Mouse (Mus musculus): ENCODE results near the gene Map4k1. TPM values are rescaled to one million over a fixed set of nuclear protein-coding genes. Genes with fewer than 3 reads are reported as not detected.

The Map4k1 gene
- total and polyA plus RNA-seq, 3 experiments, result 0.91 to 3.4 (median 1.1) TPM

DNA sequence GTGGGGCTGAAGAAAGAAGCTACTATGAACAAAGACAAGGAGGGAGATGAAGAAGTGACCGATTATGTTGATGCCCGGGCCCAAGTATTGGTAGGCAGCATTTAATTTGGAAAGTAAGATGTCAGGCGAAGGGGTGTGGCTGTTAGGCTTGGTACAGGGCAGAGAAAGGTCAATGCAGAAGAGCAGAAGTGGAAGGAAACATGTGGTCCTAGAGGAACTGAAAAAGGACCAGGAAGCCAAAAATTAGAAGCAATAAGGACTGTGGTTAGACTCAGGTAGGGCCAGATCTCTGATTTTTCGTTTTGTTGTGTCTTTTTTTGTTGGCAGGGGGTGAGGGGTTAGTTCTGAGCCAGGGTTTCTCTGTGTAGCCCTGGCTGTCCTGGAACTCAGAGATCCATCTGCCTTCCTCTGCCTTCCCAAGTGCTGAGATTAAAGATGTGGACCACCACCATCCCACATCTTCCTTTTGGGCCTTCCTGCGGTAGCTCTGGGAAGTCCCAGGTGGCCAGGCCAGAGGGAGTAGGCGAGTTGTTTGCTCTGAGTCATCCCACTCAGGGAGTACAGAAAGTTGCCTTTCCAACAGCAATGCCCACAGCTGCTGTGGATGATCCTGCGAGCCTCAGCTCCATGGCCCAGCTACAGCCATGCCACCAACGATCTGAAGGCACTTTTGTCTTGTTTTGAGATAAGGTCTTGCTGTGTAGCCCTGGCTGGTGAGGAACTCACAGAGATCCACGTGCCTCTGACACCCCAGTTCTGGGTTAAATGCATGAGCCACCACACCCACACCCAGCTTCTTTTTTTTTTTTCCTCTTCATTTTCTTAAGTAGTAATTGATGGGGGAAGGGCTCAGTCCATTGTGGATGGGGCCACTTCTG lies 25.6 kb downstream of the Map4k1 start:
- intact Hi-C loops (cut with DNase I), result no loop called here
- no peak overlapping the region for H3K27ac ChIP-seq
- H3K4me1 ChIP-seq (ENCODE audit: control insufficient read depth, insufficient read depth, low read length), result no peaks in the 10 kb centered on the region
- no peaks in the 10 kb centered on the region for H3K27me3 ChIP-seq (ENCODE audit: control insufficient read depth, insufficient read depth, low read length)
- TF ChIP-seq POLR2A (IDR thresholded peaks at IDR 0.05; ENCODE audit: insufficient read depth, low read depth, low read length) (no peak), CTCF (IDR thresholded peaks at IDR 0.05) (no peak), EP300 (IDR thresholded peaks at IDR 0.05; ENCODE audit: insufficient read depth, low read depth, low read length) (no peak)
- 61% methylated on average over 9 of the region's 9 CpGs for WGBS
- no peak overlapping the region for H3K4me3 ChIP-seq
- H3K79me2 ChIP-seq (replicated peaks; ENCODE audit: control insufficient read depth, insufficient read depth, low read length), result no peaks in the 10 kb centered on the region
- DNase-seq, result no peak
- H3K36me3 ChIP-seq (ENCODE audit: control insufficient read depth, insufficient read depth, low read length), result no peaks in the 10 kb centered on the region
- no peak overlapping the region for H3K9ac ChIP-seq (ENCODE audit: low read depth, low read length)

GRCm38 (mm10) chr7:29008171-29008570 lies 26.3 kb downstream of the Map4k1 start:
- 94% methylated on average over 10 of the region's 10 CpGs for WGBS
- TF ChIP-seq POLR2A (IDR thresholded peaks at IDR 0.05; ENCODE audit: insufficient read depth, low read depth, low read length) (no peak), EP300 (IDR thresholded peaks at IDR 0.05; ENCODE audit: insufficient read depth, low read depth, low read length) (no peak), CTCF (IDR thresholded peaks at IDR 0.05) (no peak)
- no peaks in the 10 kb centered on the region for H3K4me1 ChIP-seq (ENCODE audit: control insufficient read depth, insufficient read depth, low read length)
- no peak overlapping the region for H3K4me3 ChIP-seq
- no peaks in the 10 kb centered on the region for H3K27me3 ChIP-seq (ENCODE audit: control insufficient read depth, insufficient read depth, low read length)
- H3K27ac ChIP-seq, result no peak overlapping the region
- intact Hi-C loops (cut with DNase I), result no loop called here
- DNase-seq, result no peak
- no peaks in the 10 kb centered on the region for H3K79me2 ChIP-seq (replicated peaks; ENCODE audit: control insufficient read depth, insufficient read depth, low read length)
- no peak overlapping the region for H3K9ac ChIP-seq (ENCODE audit: low read depth, low read length)
- H3K36me3 ChIP-seq (ENCODE audit: control insufficient read depth, insufficient read depth, low read length), result no peaks in the 10 kb centered on the region

DNA sequence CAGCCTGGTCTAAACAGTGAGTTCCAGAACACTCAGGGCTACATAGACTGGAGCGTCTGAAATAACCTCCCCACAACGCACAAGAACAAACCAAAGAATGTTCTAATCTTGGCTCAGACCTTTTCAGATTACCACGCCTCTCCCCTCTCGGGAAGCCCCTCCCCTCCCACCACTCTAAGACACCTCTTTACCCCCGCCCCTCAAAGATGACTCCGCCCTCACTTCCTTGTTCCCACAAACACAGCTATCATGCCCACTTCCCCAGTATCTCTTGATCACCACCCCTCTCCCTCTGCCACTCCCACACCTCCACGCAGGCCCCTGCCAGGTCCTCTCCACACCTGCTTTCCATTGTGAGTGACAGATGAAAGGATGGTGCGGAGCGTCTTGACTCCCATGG lies 26.9 kb downstream of the Map4k1 start:
- H3K4me1 ChIP-seq (ENCODE audit: control insufficient read depth, insufficient read depth, low read length), result no peaks in the 10 kb centered on the region
- intact Hi-C loops (cut with DNase I), result no loop called here
- no peak for DNase-seq
- no peaks in the 10 kb centered on the region for H3K27me3 ChIP-seq (ENCODE audit: control insufficient read depth, insufficient read depth, low read length)
- WGBS, result 59% methylated on average over 9 of the region's 9 CpGs
- H3K79me2 ChIP-seq (replicated peaks; ENCODE audit: control insufficient read depth, insufficient read depth, low read length), result no peaks in the 10 kb centered on the region
- no peak overlapping the region for H3K27ac ChIP-seq
- H3K9ac ChIP-seq (ENCODE audit: low read depth, low read length), result no peak overlapping the region
- TF ChIP-seq EP300 (IDR thresholded peaks at IDR 0.05; ENCODE audit: insufficient read depth, low read depth, low read length), result no peak
- no peak for TF ChIP-seq CTCF (IDR thresholded peaks at IDR 0.05)
- no peaks in the 10 kb centered on the region for H3K36me3 ChIP-seq (ENCODE audit: control insufficient read depth, insufficient read depth, low read length)
- no peak overlapping the region for H3K4me3 ChIP-seq

DNA sequence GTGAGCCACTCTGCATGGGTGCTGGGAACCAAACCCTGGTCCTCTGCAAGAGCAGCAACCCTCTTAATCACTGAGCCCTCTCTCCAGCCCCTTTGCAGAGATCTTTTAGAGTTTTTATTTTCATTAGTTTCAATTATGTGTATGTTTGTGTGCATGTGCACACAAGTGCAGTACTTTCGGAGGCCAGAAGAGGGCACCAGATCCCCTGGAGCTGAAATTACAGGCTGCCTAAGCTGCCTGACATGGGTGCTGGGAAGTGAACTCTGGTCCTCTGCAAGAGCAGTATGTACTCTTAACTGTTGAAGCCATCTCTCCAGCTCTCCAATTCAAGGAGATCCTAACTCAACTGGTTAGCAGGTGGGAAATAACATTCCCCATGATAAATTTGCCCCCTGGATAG lies 33.1 kb downstream of the Map4k1 start:
- H3K79me2 ChIP-seq (replicated peaks; ENCODE audit: control insufficient read depth, insufficient read depth, low read length), result no peaks in the 10 kb centered on the region
- TF ChIP-seq POLR2A (IDR thresholded peaks at IDR 0.05; ENCODE audit: insufficient read depth, low read depth, low read length), result no peak
- peak; percentile 30 for TF ChIP-seq CTCF (IDR thresholded peaks at IDR 0.05)
- no peak for TF ChIP-seq EP300 (IDR thresholded peaks at IDR 0.05; ENCODE audit: insufficient read depth, low read depth, low read length)
- 94% methylated on average over 1 of the region's 1 CpGs for WGBS
- peaks cover 11% of the 10 kb centered on the region for H3K27me3 ChIP-seq (ENCODE audit: control insufficient read depth, insufficient read depth, low read length)
- intact Hi-C loops (cut with DNase I), result no loop called here
- H3K36me3 ChIP-seq (ENCODE audit: control insufficient read depth, insufficient read depth, low read length), result no peaks in the 10 kb centered on the region
- no peak overlapping the region for H3K27ac ChIP-seq
- no peak for DNase-seq
- H3K9ac ChIP-seq (ENCODE audit: low read depth, low read length), result no peak overlapping the region
- no peak overlapping the region for H3K4me3 ChIP-seq
- H3K4me1 ChIP-seq (ENCODE audit: control insufficient read depth, insufficient read depth, low read length), result no peaks in the 10 kb centered on the region

DNA sequence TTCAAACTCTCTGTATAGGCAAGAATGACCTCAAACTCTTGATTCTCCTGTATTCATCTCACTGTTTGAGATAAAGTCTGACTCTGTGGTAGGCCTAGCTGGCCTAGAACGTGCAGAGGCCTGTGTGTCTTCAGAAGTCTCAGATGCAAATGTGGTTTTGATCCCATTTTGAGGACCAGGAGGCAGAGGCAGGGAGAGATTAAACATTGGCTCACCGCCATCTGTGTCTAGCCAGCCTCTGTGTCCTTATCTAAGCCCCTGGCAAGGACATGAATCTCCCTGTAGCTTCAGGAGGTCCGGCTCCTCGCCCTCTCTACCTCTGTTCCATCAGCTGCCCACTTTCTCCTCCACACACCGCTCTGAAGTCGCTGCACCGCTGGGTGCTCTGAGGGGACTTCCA lies 34.6 kb downstream of the Map4k1 start:
- Histone ChIP-seq H3K4me3 (no peak overlapping the region), H3K27ac (no peak overlapping the region), H3K36me3 (ENCODE audit: control insufficient read depth, insufficient read depth, low read length) (no peaks in the 10 kb centered on the region), H3K27me3 (ENCODE audit: control insufficient read depth, insufficient read depth, low read length) (peaks cover 13% of the 10 kb centered on the region), H3K9ac (ENCODE audit: low read depth, low read length) (no peak overlapping the region), H3K79me2 (replicated peaks; ENCODE audit: control insufficient read depth, insufficient read depth, low read length) (no peaks in the 10 kb centered on the region), H3K4me1 (ENCODE audit: control insufficient read depth, insufficient read depth, low read length) (no peaks in the 10 kb centered on the region)
- TF ChIP-seq POLR2A (IDR thresholded peaks at IDR 0.05; ENCODE audit: insufficient read depth, low read depth, low read length), result no peak
- TF ChIP-seq EP300 (IDR thresholded peaks at IDR 0.05; ENCODE audit: insufficient read depth, low read depth, low read length), result no peak
- no peak for TF ChIP-seq CTCF (IDR thresholded peaks at IDR 0.05)
- intact Hi-C loops (cut with DNase I), result no loop called here
- WGBS, result 77% methylated on average over 7 of the region's 7 CpGs
- no peak for DNase-seq

GRCm38 (mm10) chr7:29017222-29017621 lies 35.4 kb downstream of the Map4k1 start:
- Histone ChIP-seq H3K36me3 (ENCODE audit: control insufficient read depth, insufficient read depth, low read length) (no peaks in the 10 kb centered on the region), H3K9ac (ENCODE audit: low read depth, low read length) (no peak overlapping the region), H3K27ac (no peak overlapping the region), H3K4me3 (no peak overlapping the region), H3K79me2 (replicated peaks; ENCODE audit: control insufficient read depth, insufficient read depth, low read length) (no peaks in the 10 kb centered on the region), H3K27me3 (ENCODE audit: control insufficient read depth, insufficient read depth, low read length) (peaks cover 13% of the 10 kb centered on the region), H3K4me1 (ENCODE audit: control insufficient read depth, insufficient read depth, low read length) (no peaks in the 10 kb centered on the region)
- no peak for DNase-seq
- intact Hi-C loops (cut with DNase I), result no loop called here
- TF ChIP-seq EP300 (IDR thresholded peaks at IDR 0.05; ENCODE audit: insufficient read depth, low read depth, low read length), result no peak
- TF ChIP-seq POLR2A (IDR thresholded peaks at IDR 0.05; ENCODE audit: insufficient read depth, low read depth, low read length), result no peak
- 87% methylated on average over 7 of the region's 7 CpGs for WGBS

Measured in heart, adult 2 months (tissue).